Mouse (Mus musculus) cortical plate, adult 2 months (tissue): ENCODE data around the gene Eif2s3y.

Experiments
- CTCF ChIP-seq: fragments of 200-500 bp; IDR thresholded peaks from 2 replicates; pipeline ENCODE4 v1.5.1; 2011; ENCODE audit warnings: mild to moderate bottlenecking, control low read depth, low read length; ENCODE audit not compliant: insufficient read depth; ENCODE audit errors: extremely low read depth
- POLR2A ChIP-seq: fragments of 200-500 bp; IDR thresholded peaks from 2 replicates; pipeline ENCODE4 v1.6.1; 2011; ENCODE audit warnings: mild to moderate bottlenecking, low read length, control low read depth; ENCODE audit not compliant: insufficient read depth; ENCODE audit errors: extremely low read depth

DNA sequence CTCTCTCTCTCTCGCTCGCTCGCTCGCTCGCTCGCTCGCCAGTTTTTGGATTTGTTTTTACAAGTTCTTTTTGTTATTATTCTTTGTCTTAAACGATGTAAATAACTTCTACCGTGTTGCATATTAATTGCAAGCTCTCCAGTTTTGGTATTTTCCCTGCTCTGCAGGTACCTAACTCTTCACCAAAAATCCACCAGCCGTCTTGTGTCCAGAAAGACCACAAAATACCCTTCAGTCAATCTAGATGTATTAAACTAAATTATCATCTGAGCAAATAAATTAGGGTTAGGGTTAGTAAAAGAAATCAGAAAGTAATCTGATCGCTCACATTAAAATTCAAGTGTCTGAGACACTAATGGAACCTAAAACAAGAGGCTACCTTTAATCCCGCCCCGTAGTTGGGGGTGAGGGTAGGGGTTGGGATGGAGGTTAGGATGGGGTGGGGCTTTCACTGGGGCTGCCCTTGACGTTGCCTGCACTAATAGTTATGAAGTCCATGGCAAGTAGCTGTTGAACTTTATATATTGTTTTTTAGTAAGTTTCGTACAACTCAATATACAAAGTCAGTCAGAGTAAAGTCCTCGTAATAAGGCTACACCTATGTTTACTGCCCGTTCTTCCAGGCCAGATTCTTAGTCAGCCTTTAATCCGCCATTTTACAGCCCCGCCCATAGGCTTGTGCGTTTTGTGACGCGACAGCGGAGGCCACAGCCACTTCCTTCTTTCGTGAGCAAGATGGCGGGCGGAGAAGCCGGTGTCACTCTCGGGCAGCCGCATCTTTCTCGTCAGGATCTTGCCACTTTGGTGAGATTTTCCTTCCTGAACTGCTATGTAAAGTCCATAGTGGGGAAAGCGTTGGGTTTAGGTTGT is at the start of gene Eif2s3y:
- no peak for TF ChIP-seq CTCF
- TF ChIP-seq POLR2A: no peak
